Mouse (Mus musculus) small intestine, adult 2 months (tissue): ENCODE data around the gene Dnaja1.

Experiments
- CTCF ChIP-seq: fragments of 200-500 bp; IDR thresholded peaks from 2 replicates; pipeline ENCODE4 v1.5.1; 2012; ENCODE audit warnings: low read depth, mild to moderate bottlenecking, control low read depth, inconsistent platforms, low read length, moderate library complexity, mixed read lengths; ENCODE audit not compliant: insufficient replicate concordance, insufficient read length; ENCODE audit errors: extremely low read depth
- POLR2A ChIP-seq: fragments of 200-500 bp; IDR thresholded peaks from 2 replicates; pipeline ENCODE4 v1.6.1; 2012; ENCODE audit warnings: low read depth, mild to moderate bottlenecking, control low read depth, inconsistent platforms, low read length, moderate library complexity

GRCm38 (mm10) chr4:40682359-40682758, 39.6 kb upstream of the Dnaja1 start:
- TF ChIP-seq CTCF (no peak), POLR2A (no peak)
